Mouse (Mus musculus): ENCODE results near the gene Rbbp4. TPM values are rescaled to one million over a fixed set of nuclear protein-coding genes. Genes with fewer than 3 reads are reported as not detected.

The Rbbp4 gene
- total and polyA plus RNA-seq, 3 experiments = 41.4 to 179 (median 73.3) TPM

DNA sequence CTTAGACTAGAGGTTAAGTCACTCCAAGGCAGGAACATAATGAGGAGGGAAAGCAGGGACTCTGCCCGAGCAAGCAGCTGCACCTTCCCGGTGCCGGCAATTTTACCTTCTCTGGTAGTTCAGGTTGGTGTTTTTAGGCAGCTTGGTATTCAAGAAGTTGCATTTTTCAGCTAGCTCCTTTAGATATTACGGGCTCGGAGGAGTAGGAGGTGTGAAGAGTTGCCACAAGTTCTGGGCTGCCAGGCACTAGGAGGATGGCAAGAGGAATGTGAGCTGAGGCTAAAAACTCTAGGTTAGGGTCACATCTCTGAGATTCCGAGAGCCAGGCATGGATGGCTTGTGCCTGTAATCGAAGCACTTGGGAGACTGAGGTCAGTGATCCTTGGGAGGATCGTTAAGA is 45.5 kb downstream of the Rbbp4 start:
- H3K36me3 ChIP-seq (replicated peaks in 1 of 2; ENCODE audit: control insufficient read depth in 1 of 2, insufficient read depth in 1 of 2, low read length in 1 of 2) = no peaks in the 10 kb centered on the region
- H3K27me3 ChIP-seq (replicated peaks) = peaks cover 9% of the 10 kb centered on the region
- H3K9ac ChIP-seq (ENCODE audit: insufficient read depth, low read depth) = no peak overlapping the region
- no peak overlapping the region for H3K27ac ChIP-seq (ENCODE audit: insufficient read depth, low read depth)
- DNase-seq (ENCODE audit: extremely low read depth) = no peak
- in situ Hi-C loops (cut with MboI; ENCODE audit: low pct_ligation_motif_present, low pct_unique_long_range_greater_than_20kb, low sequenced_read_pairs) = no loop called here
- dilution Hi-C loops (cut with MboI; ENCODE audit: extremely low pct_ligation_motif_present, extremely low pct_unique_long_range_greater_than_20kb, low sequenced_read_pairs) = no loop called here
- H3K79me2 ChIP-seq (replicated peaks; ENCODE audit: control insufficient read depth, extremely low read depth, insufficient read depth, poor library complexity, severe bottlenecking) = no peaks in the 10 kb centered on the region
- no peak for TF ChIP-seq MAZ (IDR thresholded peaks at IDR 0.05; ENCODE audit: low read depth, low read length)
- TF ChIP-seq ELF1 (IDR thresholded peaks at IDR 0.05; ENCODE audit: low read depth, low read length) = no peak
- TF ChIP-seq MXI1 (IDR thresholded peaks at IDR 0.05; ENCODE audit: low read depth, low read length) = no peak
- no peak for TF ChIP-seq E2F4 (IDR thresholded peaks at IDR 0.05; ENCODE audit: insufficient replicate concordance, low read depth, low read length)
- TF ChIP-seq BHLHE40 (IDR thresholded peaks at IDR 0.05; ENCODE audit: low read depth, low read length) = no peak
- TF ChIP-seq ZC3H11A (IDR thresholded peaks at IDR 0.05; ENCODE audit: low read depth, low read length) = no peak
- H3K4me1 ChIP-seq (ENCODE audit: control insufficient read depth in 1 of 2, insufficient read depth in 2 of 2) = peaks cover 3% of the 10 kb centered on the region in 2 experiments; a peak in 3 of 4 replicates
- H3K4me2 ChIP-seq (ENCODE audit: insufficient read depth, low read depth, poor library complexity, severe bottlenecking) = no peak overlapping the region
- H3K4me3 ChIP-seq (replicated peaks in 1 of 3; ENCODE audit: low read depth in 2 of 3, low read length in 2 of 3, poor library complexity in 1 of 3) = no peak overlapping the region
- no peaks in the 10 kb centered on the region for H3K9me3 ChIP-seq (replicated peaks; ENCODE audit: low read length)

DNA sequence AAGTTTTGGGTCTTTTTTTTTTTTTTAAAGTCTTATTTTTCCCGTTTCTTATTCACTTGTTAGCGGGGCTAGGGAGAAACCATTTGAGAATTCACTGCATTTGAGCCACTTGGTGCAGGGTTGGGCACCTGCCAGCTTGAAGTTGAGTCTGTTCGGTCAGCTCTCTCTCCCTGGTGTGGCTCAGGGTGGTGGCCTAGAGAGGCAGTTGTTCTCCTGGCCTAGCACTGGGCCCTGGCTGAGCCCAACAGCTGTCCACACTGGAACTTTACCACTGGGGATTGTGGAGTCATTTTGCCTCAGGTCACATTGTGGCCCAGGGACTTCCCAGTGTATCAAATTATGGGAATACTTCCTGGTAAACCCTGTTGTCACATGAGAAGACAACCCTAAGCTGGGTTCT is 47.1 kb downstream of the Rbbp4 start:
- Histone ChIP-seq H3K27me3 (replicated peaks) (peaks cover 9% of the 10 kb centered on the region), H3K4me1 (ENCODE audit: control insufficient read depth in 1 of 2, insufficient read depth in 2 of 2) (peaks cover 3% of the 10 kb centered on the region in 2 experiments; a peak in 3 of 4 replicates), H3K79me2 (replicated peaks; ENCODE audit: control insufficient read depth, extremely low read depth, insufficient read depth, poor library complexity, severe bottlenecking) (no peaks in the 10 kb centered on the region), H3K4me2 (ENCODE audit: insufficient read depth, low read depth, poor library complexity, severe bottlenecking) (peak overlapping the region; percentile 93; the same call in 1 of the 2 replicates), H3K27ac (ENCODE audit: insufficient read depth, low read depth) (no peak overlapping the region), H3K9ac (ENCODE audit: insufficient read depth, low read depth) (no peak overlapping the region), H3K36me3 (replicated peaks in 1 of 2; ENCODE audit: control insufficient read depth in 1 of 2, insufficient read depth in 1 of 2, low read length in 1 of 2) (no peaks in the 10 kb centered on the region), H3K9me3 (replicated peaks; ENCODE audit: low read length) (no peaks in the 10 kb centered on the region), H3K4me3 (replicated peaks in 1 of 3; ENCODE audit: low read depth in 2 of 3, low read length in 2 of 3, poor library complexity in 1 of 3) (no peak overlapping the region)
- TF ChIP-seq MAZ (IDR thresholded peaks at IDR 0.05; ENCODE audit: low read depth, low read length) (no peak), ZC3H11A (IDR thresholded peaks at IDR 0.05; ENCODE audit: low read depth, low read length) (no peak), BHLHE40 (IDR thresholded peaks at IDR 0.05; ENCODE audit: low read depth, low read length) (no peak), TCF12 (IDR thresholded peaks at IDR 0.05; ENCODE audit: low read depth, low read length) (no peak), MEF2A (IDR thresholded peaks at IDR 0.05; ENCODE audit: borderline replicate concordance, low read depth, low read length) (no peak), MYC (IDR thresholded peaks at IDR 0.05; ENCODE audit: low read depth, low read length) (no peak), CTCF (conservative IDR thresholded peaks at IDR 0.05 in 1 of 2, IDR thresholded peaks at IDR 0.05 in 1 of 2; ENCODE audit: low read depth in 2 of 2, low read length in 2 of 2) (no peak), IRF4 (IDR thresholded peaks at IDR 0.05; ENCODE audit: low read depth, low read length) (no peak), TBP (conservative IDR thresholded peaks at IDR 0.05; ENCODE audit: low read depth, low read length) (no peak), NELFE (IDR thresholded peaks at IDR 0.05; ENCODE audit: low read depth, low read length) (no peak), UBTF (IDR thresholded peaks at IDR 0.05; ENCODE audit: low read depth, low read length) (no peak), SIN3A (IDR thresholded peaks at IDR 0.05; ENCODE audit: low read length) (no peak), ZMIZ1 (IDR thresholded peaks at IDR 0.05; ENCODE audit: low read depth, low read length) (no peak), SMC3 (IDR thresholded peaks at IDR 0.05; ENCODE audit: low read depth, low read length) (no peak), KAT2A (IDR thresholded peaks at IDR 0.05; ENCODE audit: insufficient replicate concordance, low read length) (no peak), PAX5 (IDR thresholded peaks at IDR 0.05; ENCODE audit: low read length) (no peak)
- in situ Hi-C loops (cut with MboI; ENCODE audit: low pct_ligation_motif_present, low pct_unique_long_range_greater_than_20kb, low sequenced_read_pairs) (no loop called here), dilution Hi-C loops (cut with MboI; ENCODE audit: extremely low pct_ligation_motif_present, extremely low pct_unique_long_range_greater_than_20kb, low sequenced_read_pairs) (no loop called here)
- no peak for DNase-seq (ENCODE audit: extremely low read depth)

Data from CH12.LX (cell line).